Mouse (Mus musculus): Measurements from ENCODE around the gene Kcne3. TPM values are rescaled to one million over a fixed set of nuclear protein-coding genes. Genes with fewer than 3 reads are reported as not detected.

The Kcne3 gene
- total RNA-seq, 4 experiments from 2014 or later = 0.55 to 1.9 (median 1.4) TPM

Other genes starting within 250 kb of the Kcne3 start
- 10 to 100 TPM; 17.0 to 25.7 (median 19.9) TPM for gene Rnf169, start 196.1 kb upstream of the Kcne3 start, total RNA-seq (2022)
- not detected for gene Chrdl2, start 170.3 kb upstream of the Kcne3 start, total RNA-seq (2022)
- 10 to 100 TPM; 21.5 to 31.9 (median 26.0) TPM for gene Pold3, start 54.9 kb upstream of the Kcne3 start, total RNA-seq (2022)
- 1 to 10 TPM; 5.2 to 7.5 (median 6.4) TPM for gene Lipt2, start 17.2 kb upstream of the Kcne3 start, total RNA-seq (2022)
- gene Pgm2l1, start 50.9 kb downstream of the Kcne3 start, total RNA-seq (2022) = 1 to 10 TPM; 5.5 to 6.8 (median 6.3) TPM
- gene P4ha3, start 109.0 kb downstream of the Kcne3 start, total RNA-seq (2022) = 1 to 10 TPM in 1 of 4 experiments, under 1 TPM in 3; 0.49 to 1.1 (median 0.81) TPM
- gene C2cd3, start 195.7 kb downstream of the Kcne3 start, total RNA-seq (2022) = 10 to 100 TPM; 19.7 to 29.1 (median 26.8) TPM
- 10 to 100 TPM; 55.4 to 65.8 (median 61.8) TPM for gene Ppme1, start 195.8 kb downstream of the Kcne3 start, total RNA-seq (2022)